Mouse (Mus musculus) heart, embryonic 13.5 days (tissue): ENCODE measurements around the gene Ppp1r1a. TPM values are rescaled to one million over a fixed set of nuclear protein-coding genes. Genes with fewer than 3 reads are reported as not detected.

Experiments used
- ATAC-seq: fragments of 200-750 bp; cut with Nextera tagmentation; 2 replicates; pipeline ENCODE4 v1.8.0; 2017; ENCODE audit warnings: moderate TSS enrichment; ENCODE audit not compliant: insufficient number of reproducible peaks, low FRiP score, low TSS enrichment; ENCODE audit errors: extremely low read depth
- H3K27ac ChIP-seq: fragments of 300-500 bp; sonication (generic); replicated peaks from 2 replicates; pipeline ENCODE4 v1.5.1; 2015; ENCODE audit warnings: moderate library complexity, mild to moderate bottlenecking, inconsistent platforms
- H3K27me3 ChIP-seq: fragments of 300-500 bp; sonication (generic); replicated peaks from 2 replicates; pipeline ENCODE4 v1.6.1; 2015; ENCODE audit warnings: mild to moderate bottlenecking, inconsistent platforms
- H3K36me3 ChIP-seq: fragments of 300-500 bp; sonication (generic); 2 replicates; pipeline ENCODE4 v1.6.1; 2015; ENCODE audit warnings: mild to moderate bottlenecking, inconsistent platforms
- H3K4me1 ChIP-seq: fragments of 300-500 bp; sonication (generic); 2 replicates; pipeline ENCODE4 v1.6.1; 2015; ENCODE audit warnings: inconsistent platforms
- H3K4me2 ChIP-seq: fragments of 300-500 bp; sonication (generic); 2 replicates; pipeline ENCODE4 v1.6.1; 2015; ENCODE audit warnings: inconsistent platforms, mild to moderate bottlenecking, moderate library complexity
- H3K4me3 ChIP-seq: fragments of 300-500 bp; sonication (generic); 2 replicates; pipeline ENCODE4 v1.5.1; 2015; ENCODE audit warnings: moderate library complexity, mild to moderate bottlenecking, inconsistent platforms
- H3K9ac ChIP-seq: fragments of 300-500 bp; sonication (generic); 2 replicates; pipeline ENCODE4 v1.6.1; 2015; ENCODE audit warnings: inconsistent platforms, mild to moderate bottlenecking, moderate library complexity
- H3K9me3 ChIP-seq: fragments of 300-500 bp; sonication (generic); 2 replicates; pipeline ENCODE4 v1.6.1; 2016; ENCODE audit warnings: inconsistent platforms
- WGBS: fragments of 180-500 bp; shearing (Covaris S2); methylation state at CpG from one replicate; pipeline ENCODE4 v1.1.7; 2015; ENCODE audit warnings: mixed read lengths; 5-methylcytosine and 5-hydroxymethylcytosine counted together
- polyA plus RNA-seq: library from polyadenylated mRNA; unstranded; fragments of >200 nt; fragmentation: Nextera tagmentation; extraction: Ambion mirVana; gene quantifications from 2 replicates; pipeline ENCODE4 v1.2.1, GENCODE M21; 2015

Gene Ppp1r1a
- polyA plus RNA-seq, 1 experiment from 2014 or later: 77.8 TPM

DNA sequence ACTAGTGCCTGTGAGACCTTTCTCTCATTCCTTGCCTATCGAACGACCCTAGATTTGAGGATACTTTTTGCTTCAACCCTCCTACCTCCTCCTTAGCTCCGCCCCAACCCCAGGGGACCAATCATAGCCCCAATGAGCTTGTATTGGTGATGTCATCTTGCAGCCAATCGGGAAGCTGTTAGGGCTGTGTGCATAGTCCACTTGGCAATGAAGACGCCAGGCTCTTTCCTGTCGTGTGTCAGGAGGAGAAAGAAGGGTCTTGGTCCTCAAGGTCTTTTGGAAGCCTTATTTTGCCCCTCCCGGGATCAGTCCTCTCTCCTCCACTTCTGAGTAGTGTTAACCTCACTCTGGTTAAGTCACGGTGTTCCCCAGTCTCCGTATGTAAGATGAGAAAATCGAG lies 23.7 kb downstream of the Ppp1r1a start:
- H3K4me1 ChIP-seq: peaks cover 23% of the 10 kb centered on the region
- H3K27me3 ChIP-seq: 0 out of 2 replicates have a peak, but pooled peaks cover 9% of the 10 kb centered on the region
- no peaks in the 10 kb centered on the region for H3K9me3 ChIP-seq
- 4% methylated on average over 10 of the region's 10 CpGs for WGBS
- H3K36me3 ChIP-seq: no peaks in the 10 kb centered on the region
- H3K4me2 ChIP-seq: peak overlapping the region; percentile 74
- peak overlapping the region; percentile 70 for H3K9ac ChIP-seq
- ATAC-seq: peak; percentile 81; the same call in 1 of the 2 replicates
- no peak overlapping the region for H3K27ac ChIP-seq
- H3K4me3 ChIP-seq: peak overlapping the region; percentile 47

DNA sequence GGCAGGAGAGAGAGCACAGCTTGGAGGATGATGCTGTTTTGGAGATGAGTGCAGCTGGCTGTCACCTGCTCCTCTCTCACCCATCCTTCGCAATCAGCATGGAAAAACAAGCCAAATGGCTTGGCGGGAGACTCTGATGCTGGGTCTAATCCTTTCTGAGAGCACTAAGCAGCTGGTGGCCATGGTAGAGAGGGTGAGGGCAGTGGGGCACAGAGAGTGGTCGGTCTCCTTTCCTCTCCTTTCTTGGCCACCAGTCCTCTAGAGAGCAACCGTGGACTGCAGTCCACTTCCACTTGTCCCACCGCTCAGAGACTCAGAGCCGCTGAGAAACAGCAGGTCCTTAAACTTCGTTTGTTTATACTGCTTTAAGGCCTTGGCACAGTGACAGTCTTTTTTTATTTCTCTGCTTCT lies 24.2 kb downstream of the Ppp1r1a start:
- peak overlapping the region; percentile 70 for H3K9ac ChIP-seq
- no peaks in the 10 kb centered on the region for H3K36me3 ChIP-seq
- H3K4me3 ChIP-seq: peak overlapping the region; percentile 47
- 0 out of 2 replicates have a peak, but pooled peaks cover 9% of the 10 kb centered on the region for H3K27me3 ChIP-seq
- no peaks in the 10 kb centered on the region for H3K9me3 ChIP-seq
- no peak overlapping the region for H3K27ac ChIP-seq
- WGBS: 6% methylated on average over 7 of the region's 7 CpGs
- peak overlapping the region; percentile 74 for H3K4me2 ChIP-seq
- H3K4me1 ChIP-seq: peaks cover 18% of the 10 kb centered on the region
- ATAC-seq: no peak

DNA sequence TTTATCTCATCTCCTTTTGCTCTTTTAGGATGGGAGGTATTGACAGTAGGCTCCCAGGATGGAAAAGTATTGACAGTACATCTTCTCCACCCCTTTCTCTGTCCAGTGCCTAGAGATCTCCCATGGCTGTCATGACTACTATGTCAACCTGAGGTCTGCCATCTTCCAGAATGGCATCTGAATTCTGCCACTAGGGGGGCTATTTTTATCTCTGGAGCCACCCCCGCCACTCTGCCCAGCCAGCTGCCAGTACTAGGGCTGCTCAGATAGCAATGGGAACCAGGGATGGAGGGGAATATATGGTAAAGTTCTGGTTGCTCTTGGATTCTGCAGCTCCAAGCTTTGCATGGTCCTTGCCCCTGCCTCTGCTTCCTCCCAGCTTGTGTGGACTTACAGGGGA lies 26.2 kb downstream of the Ppp1r1a start:
- 23% methylated on average over 1 of the region's 1 CpGs for WGBS
- Histone ChIP-seq H3K36me3 (no peaks in the 10 kb centered on the region), H3K9ac (no peak overlapping the region), H3K9me3 (no peaks in the 10 kb centered on the region), H3K4me3 (no peak overlapping the region), H3K27me3 (peaks cover 13% of the 10 kb centered on the region; the same call in 1 of the 2 replicates), H3K4me2 (no peak overlapping the region), H3K27ac (no peak overlapping the region), H3K4me1 (peaks cover 14% of the 10 kb centered on the region)
- no peak for ATAC-seq

DNA sequence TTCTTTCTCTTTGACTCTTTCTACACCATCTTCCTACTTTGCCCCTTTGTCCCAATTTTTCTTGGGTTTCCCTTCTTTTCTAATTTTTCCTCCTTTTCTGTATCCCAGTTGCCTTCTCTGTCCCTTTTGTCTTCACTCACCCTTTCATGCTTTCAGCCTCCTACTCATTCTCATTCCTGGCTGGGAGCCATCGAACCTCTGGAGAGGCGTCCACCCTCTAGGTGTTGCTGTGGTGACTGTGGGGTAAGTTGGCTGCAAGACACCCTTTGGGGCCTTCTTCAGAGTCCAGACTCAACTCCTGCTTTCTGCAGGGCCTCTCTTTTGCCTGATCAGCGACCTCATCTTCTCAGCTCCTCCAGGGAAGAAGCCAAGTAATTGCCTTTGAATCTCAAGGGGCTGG lies 28.5 kb downstream of the Ppp1r1a start:
- Histone ChIP-seq H3K27ac (no peak overlapping the region), H3K9ac (no peak overlapping the region), H3K27me3 (peaks cover 35% of the 10 kb centered on the region), H3K4me3 (no peak overlapping the region), H3K4me2 (no peak overlapping the region), H3K36me3 (no peaks in the 10 kb centered on the region), H3K4me1 (peaks cover 5% of the 10 kb centered on the region), H3K9me3 (no peaks in the 10 kb centered on the region)
- 59% methylated on average over 3 of the region's 3 CpGs for WGBS
- ATAC-seq: no peak

DNA sequence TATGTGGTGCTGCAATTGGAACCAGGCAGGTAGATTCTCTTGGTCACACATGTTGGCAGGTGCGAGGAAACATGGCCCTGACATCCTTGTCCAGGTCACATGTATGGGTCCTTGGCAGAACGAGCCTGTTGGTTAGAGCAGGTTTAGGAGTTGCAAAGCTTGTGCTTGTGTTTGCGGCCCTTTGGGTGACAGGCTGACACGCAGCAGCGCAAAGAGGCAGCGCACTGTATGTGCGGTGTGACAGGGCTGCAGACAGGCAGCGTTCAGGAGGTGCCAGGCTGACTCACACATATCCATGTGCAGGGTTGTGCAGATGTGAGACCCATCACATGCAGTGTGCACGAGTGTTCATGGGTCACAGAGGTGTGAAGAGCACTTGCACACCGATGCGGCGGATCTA lies 34.1 kb downstream of the Ppp1r1a start:
- peak overlapping the region; percentile 82; the same call in 1 of the 2 replicates for H3K9ac ChIP-seq
- ATAC-seq: no peak
- 43% methylated on average over 12 of the region's 12 CpGs for WGBS

DNA sequence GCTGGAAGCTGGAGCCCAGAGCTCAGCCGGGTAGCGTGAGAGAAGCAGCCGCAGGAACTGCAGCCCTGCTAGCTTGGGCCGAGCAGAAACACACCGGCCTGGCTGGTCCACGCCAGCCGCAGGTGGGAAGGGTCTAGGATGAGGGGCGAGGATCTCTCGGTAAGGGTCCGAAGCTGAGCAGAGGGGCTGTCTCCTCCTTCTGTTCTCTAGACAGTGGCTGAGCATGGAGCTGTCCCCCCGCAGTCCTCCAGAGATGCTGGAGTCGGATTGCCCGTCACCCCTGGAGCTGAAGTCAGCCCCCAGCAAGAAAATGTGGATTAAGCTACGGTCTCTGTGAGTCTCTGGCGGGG lies 34.6 kb downstream of the Ppp1r1a start:
- Histone ChIP-seq H3K27ac (no peak overlapping the region), H3K4me2 (peak overlapping the region; percentile 94), H3K4me3 (peak overlapping the region; percentile 66), H3K9me3 (no peaks in the 10 kb centered on the region), H3K4me1 (peaks cover 13% of the 10 kb centered on the region; the same call in 1 of the 2 replicates), H3K36me3 (no peaks in the 10 kb centered on the region), H3K27me3 (peaks cover 44% of the 10 kb centered on the region), H3K9ac (peak overlapping the region; percentile 82)
- peak; percentile 4; the same call in 1 of the 2 replicates for ATAC-seq
- 1% methylated on average over 15 of the region's 15 CpGs for WGBS

More for the DNA sequence above, 34.1 kb downstream of the Ppp1r1a start:
- no peaks in the 10 kb centered on the region for H3K9me3 ChIP-seq
- peaks cover 13% of the 10 kb centered on the region; the same call in 1 of the 2 replicates for H3K4me1 ChIP-seq
- peaks cover 44% of the 10 kb centered on the region for H3K27me3 ChIP-seq
- peak overlapping the region; percentile 94 for H3K4me2 ChIP-seq
- no peaks in the 10 kb centered on the region for H3K36me3 ChIP-seq
- peak overlapping the region; percentile 66 for H3K4me3 ChIP-seq
- no peak overlapping the region for H3K27ac ChIP-seq

DNA sequence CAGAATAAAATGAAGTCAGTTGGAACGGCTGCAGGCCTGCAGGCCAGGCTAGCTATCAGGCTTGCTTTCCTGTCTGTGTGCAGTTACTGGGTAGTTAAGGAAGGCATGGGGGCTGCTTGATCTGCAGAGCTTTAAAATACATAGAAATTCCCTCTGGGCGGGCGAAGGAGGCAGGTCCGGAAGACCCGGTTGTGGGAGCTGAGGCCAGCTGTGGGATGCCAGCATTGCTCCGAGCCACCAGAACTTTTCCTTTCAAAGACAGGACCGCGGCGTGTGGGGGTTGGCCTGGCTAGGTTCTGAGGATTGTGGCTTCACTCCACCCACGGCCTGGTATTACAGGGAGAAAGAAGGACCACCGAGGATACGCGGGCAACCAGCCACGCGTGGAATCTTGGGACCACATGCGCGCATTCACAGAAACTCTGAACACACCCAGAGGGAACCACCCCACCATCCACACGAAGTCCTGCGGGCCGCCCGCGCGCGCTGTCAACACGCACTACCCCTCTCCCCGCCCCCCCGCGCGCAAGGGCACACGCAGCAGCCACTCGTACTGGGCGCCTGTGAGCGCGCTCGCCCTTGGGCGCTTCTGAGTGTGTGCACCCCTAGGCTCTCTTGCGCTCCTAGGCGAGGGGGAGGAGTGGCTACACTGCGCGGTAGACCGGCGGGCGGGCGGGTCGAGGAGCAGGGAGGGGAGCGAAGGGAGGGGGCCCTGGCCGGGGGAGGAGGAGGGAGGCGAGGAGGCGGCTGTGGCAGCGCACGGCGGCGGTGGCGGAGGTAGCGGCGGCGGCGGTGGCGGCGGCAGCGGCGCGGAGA lies 35.2 kb downstream of the Ppp1r1a start, which contains the start of gene Pde1b:
Gene Pde1b, plus strand, starts transcription at position 600 of the 816 bp plus-strand sequence.
- Histone ChIP-seq H3K27ac (no peak within 1 kb of the TSS; the same call in 1 of the 2 replicates), H3K4me3 (peak within 1 kb of the TSS; percentile 66), H3K9ac (peak within 1 kb of the TSS; percentile 82), H3K36me3 (no peaks in the 10 kb centered on the region), H3K4me1 (peaks cover 13% of the 10 kb centered on the region; the same call in 1 of the 2 replicates), H3K9me3 (no peaks in the 10 kb centered on the region), H3K4me2 (peak within 1 kb of the TSS; percentile 94), H3K27me3 (peaks cover 44% of the 10 kb centered on the region)
- peak; percentile 62; the same call in 1 of the 2 replicates for ATAC-seq
- WGBS: 2% methylated on average over 51 of the region's 63 CpGs

DNA sequence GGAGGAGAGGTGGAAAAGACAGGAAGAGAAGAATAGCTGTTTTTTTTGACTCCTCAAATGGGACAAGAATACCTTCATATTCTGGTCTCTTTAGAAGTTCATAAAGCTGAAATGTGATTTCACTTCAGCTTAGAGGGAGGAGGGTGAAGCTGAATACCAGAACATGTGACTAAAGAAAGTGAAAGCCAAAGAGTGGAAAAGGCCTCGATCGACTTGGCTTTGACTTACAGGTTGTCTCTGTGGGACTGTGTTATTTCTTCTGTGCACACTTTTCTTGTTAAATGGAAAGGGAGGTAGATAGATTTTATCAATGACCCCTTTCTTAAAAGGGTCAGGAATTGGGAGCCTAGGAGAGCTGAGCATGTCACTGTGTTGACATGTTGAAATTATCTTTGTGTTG lies 36.6 kb downstream of the Ppp1r1a start:
- H3K27ac ChIP-seq: no peak overlapping the region
- 44% methylated on average over 2 of the region's 2 CpGs for WGBS
- H3K9ac ChIP-seq: no peak overlapping the region
- H3K4me1 ChIP-seq: peaks cover 13% of the 10 kb centered on the region; the same call in 1 of the 2 replicates
- H3K27me3 ChIP-seq: peaks cover 40% of the 10 kb centered on the region
- no peak overlapping the region for H3K4me2 ChIP-seq
- H3K9me3 ChIP-seq: no peaks in the 10 kb centered on the region
- no peaks in the 10 kb centered on the region for H3K36me3 ChIP-seq
- no peak overlapping the region for H3K4me3 ChIP-seq
- no peak for ATAC-seq

DNA sequence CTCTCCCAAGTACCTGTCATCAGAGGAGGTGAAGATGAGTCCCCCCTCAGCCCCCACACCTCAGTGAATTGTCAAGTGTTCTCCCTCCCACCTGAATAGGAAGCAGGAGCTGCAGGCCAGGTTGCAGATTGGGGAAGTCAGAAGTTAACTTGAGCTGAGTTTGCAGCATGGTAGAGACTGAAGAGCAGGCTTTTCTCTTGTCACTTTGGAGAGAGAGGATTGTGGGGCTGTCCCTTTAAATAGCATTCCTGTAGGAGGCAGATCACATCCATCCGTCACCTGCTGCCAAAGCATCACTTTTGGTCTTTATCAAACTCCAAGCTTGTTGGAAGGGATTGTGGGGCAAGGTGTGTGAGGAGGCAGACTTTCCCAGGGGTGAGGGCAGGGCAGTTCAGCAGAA lies 37.1 kb downstream of the Ppp1r1a start:
- Histone ChIP-seq H3K36me3 (no peaks in the 10 kb centered on the region), H3K27ac (no peak overlapping the region), H3K9me3 (no peaks in the 10 kb centered on the region), H3K4me3 (no peak overlapping the region), H3K9ac (no peak overlapping the region), H3K4me1 (peaks cover 13% of the 10 kb centered on the region; the same call in 1 of the 2 replicates), H3K27me3 (peaks cover 36% of the 10 kb centered on the region), H3K4me2 (no peak overlapping the region)
- 39% methylated on average over 1 of the region's 1 CpGs for WGBS
- ATAC-seq: no peak

DNA sequence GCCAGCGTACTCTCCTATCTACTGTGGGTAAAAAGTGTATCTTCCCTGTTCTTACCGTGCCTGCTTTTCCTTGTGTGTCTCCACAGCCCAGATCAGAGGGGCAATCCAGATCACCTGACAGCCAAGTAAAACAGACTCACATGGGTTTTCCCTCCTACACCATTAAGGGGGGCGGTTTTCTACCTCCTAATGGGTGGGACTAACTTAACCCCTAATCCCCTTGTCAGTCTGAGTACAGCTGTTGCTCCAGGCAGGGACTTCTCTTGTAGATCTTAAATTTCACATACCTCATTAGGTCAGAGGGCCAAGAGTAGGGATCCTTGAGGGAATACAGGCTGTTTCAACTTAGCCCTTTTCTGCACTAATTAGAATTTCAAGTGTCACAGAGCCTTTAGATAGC lies 39.6 kb downstream of the Ppp1r1a start:
- WGBS: 34% methylated on average over 3 of the region's 3 CpGs
- Histone ChIP-seq H3K36me3 (no peaks in the 10 kb centered on the region), H3K27me3 (peaks cover 10% of the 10 kb centered on the region), H3K4me1 (peaks cover 7% of the 10 kb centered on the region; the same call in 1 of the 2 replicates), H3K9ac (no peak overlapping the region), H3K4me3 (no peak overlapping the region), H3K9me3 (no peaks in the 10 kb centered on the region), H3K27ac (no peak overlapping the region), H3K4me2 (no peak overlapping the region)
- ATAC-seq: no peak

DNA sequence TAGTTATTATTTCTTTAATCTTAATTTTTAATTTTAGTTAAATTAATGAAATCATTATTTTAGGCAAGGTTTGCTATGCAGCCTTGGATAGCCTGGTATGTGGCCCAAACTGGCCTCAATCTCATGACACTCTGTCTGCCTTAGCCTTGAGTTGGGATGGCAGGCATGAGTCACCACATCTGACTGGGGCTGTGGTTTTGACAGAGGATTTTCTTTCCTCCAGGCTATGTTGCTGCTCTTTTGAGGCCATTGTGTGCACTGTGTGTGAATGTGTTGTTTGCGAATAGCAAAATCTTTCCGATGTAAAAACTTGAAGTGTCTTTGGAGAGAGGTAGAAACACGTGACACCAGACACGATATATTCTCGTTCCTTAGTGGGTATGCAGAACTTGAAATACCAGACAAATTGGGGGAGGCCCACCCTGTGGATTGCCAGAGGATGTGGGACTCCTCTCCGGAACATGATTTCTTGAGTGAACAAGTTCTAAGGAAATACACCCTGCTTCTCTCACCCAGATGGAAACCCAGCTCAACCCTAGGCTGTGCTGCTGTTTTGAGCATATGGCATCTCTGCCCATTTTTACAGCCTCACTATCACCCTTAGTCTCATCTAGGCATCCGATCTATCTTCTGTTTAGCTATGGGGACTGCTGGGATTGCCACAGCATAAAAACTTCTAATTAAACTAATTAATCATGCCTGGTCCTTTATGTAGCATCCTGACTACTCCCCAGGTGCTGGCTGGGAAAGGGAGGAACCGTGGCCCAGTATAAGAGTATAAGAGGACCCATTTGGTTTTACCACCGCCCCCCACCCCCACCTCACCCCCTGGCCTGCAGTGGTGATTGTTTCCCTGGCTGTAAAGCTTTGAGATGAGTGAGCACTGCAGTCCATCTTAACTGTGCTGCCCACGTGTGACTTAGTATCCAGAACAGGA lies 41.3 kb downstream of the Ppp1r1a start:
- Histone ChIP-seq H3K4me3 (no peak overlapping the region), H3K4me1 (0 out of 2 replicates have a peak, but pooled peaks cover 2% of the 10 kb centered on the region), H3K27ac (no peak overlapping the region), H3K36me3 (no peaks in the 10 kb centered on the region), H3K9me3 (no peaks in the 10 kb centered on the region), H3K4me2 (no peak overlapping the region), H3K27me3 (peaks cover 10% of the 10 kb centered on the region; the same call in 1 of the 2 replicates), H3K9ac (no peak overlapping the region)
- no peak for ATAC-seq
- WGBS: 70% methylated on average over 10 of the region's 10 CpGs
